Comparison of ENCODE assay signal across 7 mouse cellular contexts in the genomic region with DNA sequence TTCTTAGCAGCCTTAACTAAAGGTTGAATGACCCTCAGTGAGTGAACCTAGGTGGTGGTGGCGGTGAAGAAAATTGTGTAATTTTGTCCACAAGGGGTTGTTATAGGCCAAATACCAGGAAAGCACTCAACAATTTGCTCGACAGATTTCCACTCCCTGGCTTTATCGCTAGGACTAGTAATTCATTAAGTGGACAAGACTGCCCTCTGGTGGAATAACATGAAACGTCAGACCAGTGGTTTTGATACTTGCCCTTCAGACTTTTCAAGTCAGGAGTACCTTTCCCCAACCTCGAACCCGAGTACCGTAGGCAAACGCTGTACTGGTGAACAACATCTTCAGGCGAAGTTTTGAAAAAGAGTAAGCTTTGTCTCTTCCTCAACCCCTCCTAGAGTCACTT. TPM values are rescaled to one million over a fixed set of nuclear protein-coding genes. Genes with fewer than 3 reads are reported as not detected.
A peak's percentile ranks its signal among the peaks of the same experiment; 100 is the strongest.
DNase-seq lines count a peak whose midpoint lies in the region; ATAC-seq and TF ChIP-seq lines count a peak whose summit lies in the region.

No protein-coding gene starts in this region.

- no peaks in the 10 kb centered on the region for H3K27me3 ChIP-seq in forebrain, postnatal 0 days (ENCODE audit: insufficient read depth, low read length)
- H3K27me3 ChIP-seq in hindbrain, embryonic 16.5 days (replicated peaks; ENCODE audit: control insufficient read depth, insufficient read depth, low read length): no peaks in the 10 kb centered on the region

- H3K9me3 ChIP-seq in forebrain, postnatal 0 days (ENCODE audit: low read length): no peaks in the 10 kb centered on the region
- no peaks in the 10 kb centered on the region for H3K9me3 ChIP-seq in hindbrain, embryonic 16.5 days (ENCODE audit: control insufficient read depth, low read length)

- H3K9ac ChIP-seq in forebrain, postnatal 0 days: no peak overlapping the region
- H3K9ac ChIP-seq in hindbrain, embryonic 16.5 days (ENCODE audit: low read depth, low read length): no peak overlapping the region

- peak; percentile 84 for DNase-seq in Muller cell, postnatal 12 days (ENCODE audit: inconsistent ontology term)
- peak; percentile 79 for DNase-seq in cerebellum, adult 8-10 months
- peak; percentile 92 for DNase-seq in forebrain, postnatal 0 days
- DNase-seq in layer of hippocampus, postnatal 14 days (ENCODE audit: low spot score in 2 of 2): peak; percentile 84 to 94
- DNase-seq in lung, postnatal 14 days: peak; percentile 88
- peak; percentile 75 for DNase-seq in right cerebral cortex, adult 18-20 months

- H3K27ac ChIP-seq in forebrain, postnatal 0 days (ENCODE audit: low read depth, low read length): no peak overlapping the region
- H3K27ac ChIP-seq in hindbrain, embryonic 16.5 days (ENCODE audit: low read depth, low read length): peak overlapping the region; percentile 57; the same call in 1 of the 2 replicates

- under 1% methylated on average over 9 of the region's 9 CpGs for WGBS in forebrain, postnatal 0 days
- 0% methylated on average over 9 of the region's 9 CpGs for WGBS in hindbrain, embryonic 16.5 days

- ATAC-seq in forebrain, postnatal 0 days: peak; percentile 23; the same call in 1 of the 2 replicates
- no peak for ATAC-seq in hindbrain, embryonic 16.5 days

- H3K4me2 ChIP-seq in forebrain, postnatal 0 days (ENCODE audit: low read depth): peak overlapping the region; percentile 33; the same call in 1 of the 2 replicates
- H3K4me2 ChIP-seq in hindbrain, embryonic 16.5 days (ENCODE audit: low read length): peak overlapping the region; percentile 44

- peaks cover 8% of the 10 kb centered on the region for H3K4me1 ChIP-seq in forebrain, postnatal 0 days (ENCODE audit: insufficient read depth)
- H3K4me1 ChIP-seq in hindbrain, embryonic 16.5 days (ENCODE audit: control insufficient read depth, insufficient read depth, low read depth, low read length): peaks cover 8% of the 10 kb centered on the region

- H3K4me3 ChIP-seq in forebrain, postnatal 0 days (ENCODE audit: low read depth, low read length): 0 out of 2 replicates have a peak overlapping the region, but pooled peaks have one; percentile 16
- H3K4me3 ChIP-seq in hindbrain, embryonic 16.5 days (ENCODE audit: low read length): no peak overlapping the region

- H3K36me3 ChIP-seq in forebrain, postnatal 0 days (ENCODE audit: insufficient read depth): no peaks in the 10 kb centered on the region
- H3K36me3 ChIP-seq in hindbrain, embryonic 16.5 days (ENCODE audit: control insufficient read depth, insufficient read depth, low read length): no peaks in the 10 kb centered on the region

- TF ChIP-seq CTCF in forebrain, postnatal 0 days (IDR thresholded peaks at IDR 0.05; ENCODE audit: low read depth): peak; percentile 82

RNA-seq across cellular contexts. Expression of a gene that starts 3.9 kb away (rescaled TPM):
- total RNA-seq in forebrain, postnatal 0 days (2014; rRNA removed): 15.7 and 19.1 TPM in 2 replicates
- polyA plus RNA-seq in forebrain, postnatal 0 days (2015; fragmentation: Nextera tagmentation; extraction: Ambion mirVana): 4.3 and 6.7 TPM in 2 replicates
- polyA plus RNA-seq in hindbrain, embryonic 16.5 days (2015; fragmentation: Nextera tagmentation; extraction: Ambion mirVana): 5.8 and 6.5 TPM in 2 replicates
- 10 to 100 TPM; 23.3 to 26.4 TPM for total RNA-seq in layer of hippocampus, postnatal 14 days (2021)

RNA-seq across cellular contexts. Expression of a gene that starts 5.4 kb away (rescaled TPM):
- total RNA-seq in forebrain, postnatal 0 days (2014; rRNA removed): 11.7 and 25.2 TPM in 2 replicates
- 168 and 188 TPM in 2 replicates for polyA plus RNA-seq in forebrain, postnatal 0 days (2015; fragmentation: Nextera tagmentation; extraction: Ambion mirVana)
- 322 and 343 TPM in 2 replicates for polyA plus RNA-seq in hindbrain, embryonic 16.5 days (2015; fragmentation: Nextera tagmentation; extraction: Ambion mirVana)
- total RNA-seq in layer of hippocampus, postnatal 14 days (2021): 10 to 100 TPM; 76.7 to 86.1 TPM

RNA-seq across cellular contexts. Expression of a gene that starts 27.3 kb away (rescaled TPM):
- total RNA-seq in forebrain, postnatal 0 days (2014; rRNA removed): 4.1 and 5.8 TPM in 2 replicates
- polyA plus RNA-seq in forebrain, postnatal 0 days (2015; fragmentation: Nextera tagmentation; extraction: Ambion mirVana): 6.9 and 10.2 TPM in 2 replicates
- 29.6 and 30.0 TPM in 2 replicates for polyA plus RNA-seq in hindbrain, embryonic 16.5 days (2015; fragmentation: Nextera tagmentation; extraction: Ambion mirVana)
- total RNA-seq in layer of hippocampus, postnatal 14 days (2021): 1 to 10 TPM; 8.1 to 8.8 TPM

RNA-seq across cellular contexts. Expression of a gene that starts 28.4 kb away (rescaled TPM):
- total RNA-seq in forebrain, postnatal 0 days (2014; rRNA removed): 120 and 149 TPM in 2 replicates
- 246 and 305 TPM in 2 replicates for polyA plus RNA-seq in forebrain, postnatal 0 days (2015; fragmentation: Nextera tagmentation; extraction: Ambion mirVana)
- 247 and 278 TPM in 2 replicates for polyA plus RNA-seq in hindbrain, embryonic 16.5 days (2015; fragmentation: Nextera tagmentation; extraction: Ambion mirVana)
- total RNA-seq in layer of hippocampus, postnatal 14 days (2021): 10 to 100 TPM; 96.9 to 98.1 TPM

RNA-seq across cellular contexts. Expression of a gene that starts 38.2 kb away (rescaled TPM):
- 7.7 and 12.7 TPM in 2 replicates for total RNA-seq in forebrain, postnatal 0 days (2014; rRNA removed)
- polyA plus RNA-seq in forebrain, postnatal 0 days (2015; fragmentation: Nextera tagmentation; extraction: Ambion mirVana): 5.8 and 7.7 TPM in 2 replicates
- 12.7 and 12.8 TPM in 2 replicates for polyA plus RNA-seq in hindbrain, embryonic 16.5 days (2015; fragmentation: Nextera tagmentation; extraction: Ambion mirVana)
- total RNA-seq in layer of hippocampus, postnatal 14 days (2021): 10 to 100 TPM; 28.1 to 28.5 TPM
